9 mouse cellular contexts compared by ENCODE assay signal in the genomic region with DNA sequence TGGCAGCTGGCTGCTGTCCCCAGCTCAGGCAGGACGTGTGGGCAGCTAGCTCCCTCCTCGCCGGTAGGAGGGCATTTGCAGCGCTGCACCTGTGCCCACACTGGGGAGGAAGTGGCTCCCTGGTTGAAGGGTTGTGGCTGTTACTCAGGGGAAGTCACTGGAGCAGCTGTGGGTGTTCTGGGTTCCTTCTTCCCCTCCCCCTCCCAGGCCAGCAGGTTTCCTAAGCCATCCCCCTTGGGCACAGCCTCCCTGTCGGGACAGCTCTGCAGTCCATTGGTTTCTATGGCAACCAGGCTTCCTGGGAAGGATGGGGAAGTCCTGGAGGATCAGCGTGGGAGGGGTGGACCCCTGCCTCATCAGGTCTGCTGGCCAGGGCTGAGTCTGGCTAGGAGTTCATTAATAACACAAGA. TPM values are rescaled to one million over a fixed set of nuclear protein-coding genes. Genes with fewer than 3 reads are reported as not detected.
DNase-seq lines count a peak whose midpoint lies in the region; ATAC-seq and TF ChIP-seq lines count a peak whose summit lies in the region.
"Had no signal": no experiment of that assay in that cellular context is flagged by ENCODE, and none has a peak within 500 bp of the region (broad histone marks: within the 10 kb centered on the region; RNA-seq: fewer than 3 reads in every experiment).

No protein-coding gene starts in this region.

- no peak for TF ChIP-seq CTCF in heart, adult 2 months (IDR thresholded peaks at IDR 0.05)

- ATAC-seq in heart, embryonic 12.5 days (ENCODE audit: insufficient number of reproducible peaks, low FRiP score) = no peak
- peak; percentile 83 for ATAC-seq in common myeloid progenitor, adult 5-6 weeks (replicated peaks; ENCODE audit: low read depth, poor library complexity, severe bottlenecking)
- ATAC-seq in neural tube, embryonic 13.5 days (ENCODE audit: low read depth) = peak; percentile 19
- ATAC-seq: Patski had no signal

- H3K79me2 ChIP-seq in heart, adult 2 months (replicated peaks; ENCODE audit: control insufficient read depth, insufficient read depth, low read length) = peaks cover 4% of the 10 kb centered on the region

- WGBS in heart, adult 2 months = 23% methylated on average over 6 of the region's 6 CpGs
- 23% methylated on average over 6 of the region's 6 CpGs for WGBS in heart, embryonic 12.5 days
- 6% methylated on average over 6 of the region's 6 CpGs for WGBS in neural tube, embryonic 13.5 days

- H3K4me3 ChIP-seq in heart, adult 2 months = no peak overlapping the region
- H3K4me3 ChIP-seq in heart, embryonic 12.5 days = no peak overlapping the region
- peak overlapping the region; percentile 26; the same call in 1 of the 2 replicates for H3K4me3 ChIP-seq in neural tube, embryonic 13.5 days

- no peak for TF ChIP-seq EP300 in heart, adult 2 months (IDR thresholded peaks at IDR 0.05; ENCODE audit: insufficient read depth, low read depth, low read length)

- no peaks in the 10 kb centered on the region for H3K27me3 ChIP-seq in heart, adult 2 months (ENCODE audit: control insufficient read depth, insufficient read depth, low read length)
- H3K27me3 ChIP-seq in heart, embryonic 12.5 days (replicated peaks) = peaks cover 18% of the 10 kb centered on the region; the same call in 1 of the 2 replicates
- H3K27me3 ChIP-seq in neural tube, embryonic 13.5 days = no peaks in the 10 kb centered on the region
- H3K27me3 ChIP-seq: Patski had no signal

- no peaks in the 10 kb centered on the region for H3K9me3 ChIP-seq in heart, embryonic 12.5 days (replicated peaks)
- H3K9me3 ChIP-seq in neural tube, embryonic 13.5 days = no peaks in the 10 kb centered on the region

- intact Hi-C loops in heart, adult 2 months (cut with DNase I) = loop anchor here (10.0 kb wide), 1 partner anchor 208 kb away; no protein-coding TSS in a partner anchor
- intact Hi-C loops in gastrocnemius, postnatal 14 days (cut with DNase I; ENCODE audit: low total_unique reads) = loop anchor here (10.0 kb wide), 1 partner anchor 288 kb away; no protein-coding TSS in a partner anchor

- H3K9ac ChIP-seq in heart, adult 2 months (ENCODE audit: low read depth, low read length) = 0 out of 2 replicates have a peak overlapping the region, but pooled peaks have one; percentile 6
- no peak overlapping the region for H3K9ac ChIP-seq in heart, embryonic 12.5 days
- H3K9ac ChIP-seq in neural tube, embryonic 13.5 days = peak overlapping the region; percentile 99

- DNase-seq in heart, adult 2 months = peak; percentile 28 to 64
- peak; percentile 55 to 72 for DNase-seq in kidney, postnatal 4 days
- no peak for DNase-seq in urinary bladder, postnatal 36 days (ENCODE audit: low spot score in 2 of 2)
- DNase-seq in cerebellum, postnatal 25 days = no peak
- DNase-seq in gastrocnemius, postnatal 14 days = no peak

- H3K4me2 ChIP-seq in heart, embryonic 12.5 days = no peak overlapping the region
- peak overlapping the region; percentile 71 for H3K4me2 ChIP-seq in neural tube, embryonic 13.5 days

- TF ChIP-seq POLR2A in heart, adult 2 months (IDR thresholded peaks at IDR 0.05; ENCODE audit: insufficient read depth, low read depth, low read length) = no peak

- H3K27ac ChIP-seq in heart, adult 2 months = no peak overlapping the region
- no peak overlapping the region for H3K27ac ChIP-seq in heart, embryonic 12.5 days (ENCODE audit: poor library complexity, severe bottlenecking)
- peak overlapping the region; percentile 75 for H3K27ac ChIP-seq in neural tube, embryonic 13.5 days (replicated peaks)

- peaks cover 13% of the 10 kb centered on the region for H3K4me1 ChIP-seq in heart, adult 2 months (ENCODE audit: control insufficient read depth, insufficient read depth, low read length)
- peaks cover 35% of the 10 kb centered on the region for H3K4me1 ChIP-seq in heart, embryonic 12.5 days (replicated peaks)
- peaks cover 85% of the 10 kb centered on the region for H3K4me1 ChIP-seq in neural tube, embryonic 13.5 days (replicated peaks)

- H3K36me3 ChIP-seq in heart, adult 2 months (ENCODE audit: control insufficient read depth, insufficient read depth, low read length) = no peaks in the 10 kb centered on the region
- no peaks in the 10 kb centered on the region for H3K36me3 ChIP-seq in heart, embryonic 12.5 days
- H3K36me3 ChIP-seq in neural tube, embryonic 13.5 days = peaks cover 12% of the 10 kb centered on the region

RNA-seq across cellular contexts. Expression of a gene that starts 5.3 kb away (rescaled TPM):
- total RNA-seq in heart, adult 2 months (2021) = 10 to 100 TPM; 25.2 to 33.2 TPM
- polyA plus RNA-seq in heart, adult 2 months (2012; rRNA removed) = 34.4 and 42.7 TPM in 2 replicates
- 25.2 and 26.7 TPM in 2 replicates for polyA plus RNA-seq in heart, embryonic 12.5 days (2016; fragmentation: Nextera tagmentation; extraction: Ambion mirVana)
- 2.6 and 4.6 TPM in 2 replicates for total RNA-seq in common myeloid progenitor, adult 5-6 weeks (2017)
- polyA plus RNA-seq in neural tube, embryonic 13.5 days (2015; fragmentation: Nextera tagmentation; extraction: Ambion mirVana) = 137 and 150 TPM in 2 replicates
- total RNA-seq in gastrocnemius, postnatal 14 days (2021) = 10 to 100 TPM; 26.9 to 29.6 TPM

Comparison
In these comparisons a context has a peak if more than half of its experiments do, and no peak if none do; other contexts are left out.
1. DNase-seq: peak in heart, adult 2 months (2 of 2) and kidney, postnatal 4 days (2 of 2); none in urinary bladder, postnatal 36 days (0 of 2), cerebellum, postnatal 25 days (0 of 2) and gastrocnemius, postnatal 14 days (single experiment).